Mouse (Mus musculus) liver, embryonic 14.5 days (tissue): ENCODE measurements around the gene Col12a1. TPM values are rescaled to one million over a fixed set of nuclear protein-coding genes. Genes with fewer than 3 reads are reported as not detected.

Experiments used
- ATAC-seq: fragments of 200-750 bp; cut with Nextera tagmentation; 2 replicates; pipeline ENCODE4 v1.8.0; 2017; ENCODE audit warnings: moderate number of reproducible peaks, mild to moderate bottlenecking, moderate library complexity; ENCODE audit not compliant: insufficient read depth
- DNase-seq, 3 experiments: peaks; one replicate each; pipeline ENCODE4 v3.0.0-alpha.2; 2012 to 2013; ENCODE audit warnings: low read depth in 3 of 3, low spot score in 3 of 3
- H3K27ac ChIP-seq: fragments of 300-500 bp; sonication (generic); 2 replicates; pipeline ENCODE4 v1.5.1; 2014; ENCODE audit warnings: moderate library complexity, mild to moderate bottlenecking, control low read depth, inconsistent platforms
- H3K27me3 ChIP-seq: fragments of 300-500 bp; sonication (generic); 2 replicates; pipeline ENCODE4 v1.6.1; 2014; ENCODE audit warnings: mild to moderate bottlenecking, low read length, moderate library complexity; ENCODE audit not compliant: control insufficient read depth, insufficient read depth
- H3K36me3 ChIP-seq: fragments of 300-500 bp; sonication (generic); replicated peaks from 2 replicates; pipeline ENCODE4 v1.6.1; 2014; ENCODE audit warnings: low read depth; ENCODE audit not compliant: control insufficient read depth, insufficient read depth
- H3K4me1 ChIP-seq, 2 experiments: fragments of 200-500 bp in 1 of 2; fragments of 300-500 bp in 1 of 2; sonication (generic) in 1 of 2; replicated peaks; 2 replicates each; pipeline ENCODE4 v1.6.1; 2012 to 2014; ENCODE audit warnings: antibody characterized with exemption in 1 of 2, inconsistent platforms in 1 of 2, low read length in 1 of 2; ENCODE audit not compliant: control insufficient read depth in 2 of 2, insufficient read depth in 2 of 2
- H3K4me2 ChIP-seq: fragments of 300-500 bp; sonication (generic); 2 replicates; pipeline ENCODE4 v1.6.1; 2014; ENCODE audit warnings: low read depth, mild to moderate bottlenecking, control low read depth, moderate library complexity
- H3K4me3 ChIP-seq, 2 experiments: fragments of 200-500 bp in 1 of 2; fragments of 300-500 bp in 1 of 2; sonication (generic) in 1 of 2; 2 replicates each; pipeline ENCODE4 v1.5.1; 2012 to 2014; ENCODE audit warnings: low read depth in 2 of 2, low read length in 2 of 2, mild to moderate bottlenecking in 2 of 2, control low read depth in 1 of 2, inconsistent platforms in 1 of 2, moderate library complexity in 1 of 2; ENCODE audit not compliant: insufficient read depth in 1 of 2
- H3K9ac ChIP-seq: fragments of 300-500 bp; sonication (generic); replicated peaks from 2 replicates; pipeline ENCODE4 v1.6.1; 2014; ENCODE audit warnings: mild to moderate bottlenecking, control low read depth, moderate library complexity
- H3K9me3 ChIP-seq: fragments of 300-500 bp; sonication (generic); 2 replicates; pipeline ENCODE4 v1.6.1; 2016; ENCODE audit warnings: low read length, mixed read lengths; ENCODE audit not compliant: control insufficient read depth
- CTCF ChIP-seq: IDR thresholded peaks from 2 replicates; pipeline ENCODE4 v1.5.1; 2016; ENCODE audit warnings: antibody characterized with exemption, low read depth, control low read depth
- EP300 ChIP-seq: IDR thresholded peaks from 2 replicates; pipeline ENCODE4 v1.6.1; 2016; ENCODE audit warnings: antibody characterized with exemption, low read depth
- WGBS: fragments of 180-500 bp; shearing (Covaris S2); extraction: QIAGEN DNeasy Blood & Tissue Kit; methylation state at CpG from one replicate; pipeline ENCODE4 v1.1.7; 2014; ENCODE audit not compliant: insufficient replicate concordance; 5-methylcytosine and 5-hydroxymethylcytosine counted together
- polyA plus RNA-seq, 2 experiments: library from polyadenylated mRNA; depleted of rRNA in 1 of 2; stranded (reverse) in 1 of 2; unstranded in 1 of 2; fragments of >200 nt; fragmentation: Nextera tagmentation in 1 of 2; extraction: Ambion mirVana in 1 of 2; gene quantifications; 2 replicates each; pipeline versions ENCODE4 v1.2.1 to v1.2.3; 2012 to 2014

Gene Col12a1
- polyA plus RNA-seq, 2 experiments, result 0.85 to 0.90 TPM

GRCm38 (mm10) chr9:79605722-79606121 lies 112.9 kb downstream of the Col12a1 start:
- ATAC-seq (no peak), DNase-seq (no peak)
- Histone ChIP-seq H3K4me2 (no peak overlapping the region), H3K27me3 (no peaks in the 10 kb centered on the region), H3K27ac (no peak overlapping the region), H3K4me3 (no peak overlapping the region), H3K9ac (no peak overlapping the region), H3K36me3 (no peaks in the 10 kb centered on the region), H3K4me1 (no peaks in the 10 kb centered on the region), H3K9me3 (no peaks in the 10 kb centered on the region)
- TF ChIP-seq EP300 (no peak), CTCF (no peak)
- 43% methylated on average over 5 of the region's 5 CpGs for WGBS

- Histone ChIP-seq H3K4me1 (no peaks in the 10 kb centered on the region), H3K9ac (no peak overlapping the region), H3K27ac (no peak overlapping the region), H3K27me3 (no peaks in the 10 kb centered on the region), H3K4me3 (no peak overlapping the region), H3K9me3 (no peaks in the 10 kb centered on the region), H3K4me2 (no peak overlapping the region), H3K36me3 (no peaks in the 10 kb centered on the region)
- no peak for TF ChIP-seq EP300
- no peak for ATAC-seq
- no peak for DNase-seq
- WGBS, result 60% methylated on average over 3 of the region's 3 CpGs
Measured at GRCm38 (mm10) chr9:79604546-79604945, 114.1 kb downstream of the Col12a1 start.

- WGBS, result 56% methylated on average over 2 of the region's 2 CpGs
- no peak for DNase-seq
Measured at GRCm38 (mm10) chr9:79603448-79603847, 115.2 kb downstream of the Col12a1 start.

GRCm38 (mm10) chr9:79600237-79600570 lies 118.4 kb downstream of the Col12a1 start:
- no peaks in the 10 kb centered on the region for H3K27me3 ChIP-seq
- no peaks in the 10 kb centered on the region for H3K9me3 ChIP-seq
- no peaks in the 10 kb centered on the region for H3K4me1 ChIP-seq
- TF ChIP-seq EP300 (no peak), CTCF (no peak)
- H3K4me3 ChIP-seq, result no peak overlapping the region
- no peaks in the 10 kb centered on the region for H3K36me3 ChIP-seq
- DNase-seq (no peak), ATAC-seq (no peak)
- H3K27ac ChIP-seq, result no peak overlapping the region
- no peak overlapping the region for H3K9ac ChIP-seq
- 68% methylated on average over 3 of the region's 3 CpGs for WGBS
- no peak overlapping the region for H3K4me2 ChIP-seq

More at GRCm38 (mm10) chr9:79603448-79603847, 115.2 kb downstream of the Col12a1 start:
- Histone ChIP-seq H3K4me1 (no peaks in the 10 kb centered on the region), H3K27ac (no peak overlapping the region), H3K4me3 (no peak overlapping the region), H3K4me2 (no peak overlapping the region), H3K27me3 (no peaks in the 10 kb centered on the region), H3K9ac (no peak overlapping the region), H3K9me3 (no peaks in the 10 kb centered on the region), H3K36me3 (no peaks in the 10 kb centered on the region)
- ATAC-seq, result no peak
- no peak for TF ChIP-seq EP300
- no peak for TF ChIP-seq CTCF

- Histone ChIP-seq H3K36me3 (no peaks in the 10 kb centered on the region), H3K9ac (no peak overlapping the region), H3K27me3 (no peaks in the 10 kb centered on the region), H3K4me2 (no peak overlapping the region), H3K27ac (no peak overlapping the region), H3K4me3 (no peak overlapping the region), H3K9me3 (no peaks in the 10 kb centered on the region), H3K4me1 (no peaks in the 10 kb centered on the region)
- TF ChIP-seq CTCF, result no peak
- no peak for TF ChIP-seq EP300
- WGBS, result 75% methylated on average over 20 of the region's 20 CpGs
- ATAC-seq, result no peak
- no peak for DNase-seq
Measured at GRCm38 (mm10) chr9:79599395-79600236, 119.0 kb downstream of the Col12a1 start.
